Mouse (Mus musculus) urinary bladder, postnatal 0 days (tissue): Measurements from ENCODE around the gene Abhd6. TPM values are rescaled to one million over a fixed set of nuclear protein-coding genes. Genes with fewer than 3 reads are reported as not detected.

Source experiments
- polyA plus RNA-seq: library from polyadenylated mRNA; unstranded; fragments of >200 nt; fragmentation: Nextera tagmentation; extraction: Ambion mirVana; gene quantifications from 2 replicates; pipeline ENCODE4 v1.2.1, GENCODE M21; 2015

Gene Abhd6
- polyA plus RNA-seq, result 15.3 and 18.1 TPM in 2 replicates

DNA sequence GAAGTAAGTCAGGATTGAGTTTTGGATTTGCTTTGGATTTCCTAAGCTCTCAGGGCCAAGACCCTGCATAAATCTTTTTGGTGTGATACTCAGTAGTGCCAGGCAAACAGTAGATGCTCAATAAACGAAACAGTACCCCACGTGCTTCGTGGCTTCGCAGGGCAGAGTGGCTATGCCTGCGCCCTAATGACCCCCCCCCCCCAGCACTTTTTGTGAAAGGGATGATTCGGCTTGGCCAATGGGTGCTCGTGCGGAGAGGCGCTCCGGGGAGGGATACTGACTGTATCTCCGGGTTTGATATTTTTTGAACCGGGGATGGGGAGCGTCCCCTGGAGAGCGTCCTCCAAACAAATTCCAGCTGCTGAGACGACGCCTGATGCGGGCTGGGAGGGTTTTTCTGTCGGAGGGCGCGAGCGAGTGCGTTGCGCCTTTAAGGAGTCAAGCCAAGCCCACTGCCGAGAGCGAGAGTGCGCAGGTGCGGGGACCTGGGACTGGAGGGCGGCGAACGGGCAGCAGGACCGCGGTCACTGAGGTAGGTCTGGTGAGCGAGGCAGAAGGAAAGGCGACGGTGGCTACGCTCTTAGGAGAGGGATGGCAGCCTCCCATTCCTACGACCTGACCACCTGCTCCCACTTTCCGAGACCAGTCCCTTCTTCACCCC lies at the start of gene Abhd6:
Abhd6 (plus strand) TSS at position 471 of the 661 bp plus-strand sequence.

DNA sequence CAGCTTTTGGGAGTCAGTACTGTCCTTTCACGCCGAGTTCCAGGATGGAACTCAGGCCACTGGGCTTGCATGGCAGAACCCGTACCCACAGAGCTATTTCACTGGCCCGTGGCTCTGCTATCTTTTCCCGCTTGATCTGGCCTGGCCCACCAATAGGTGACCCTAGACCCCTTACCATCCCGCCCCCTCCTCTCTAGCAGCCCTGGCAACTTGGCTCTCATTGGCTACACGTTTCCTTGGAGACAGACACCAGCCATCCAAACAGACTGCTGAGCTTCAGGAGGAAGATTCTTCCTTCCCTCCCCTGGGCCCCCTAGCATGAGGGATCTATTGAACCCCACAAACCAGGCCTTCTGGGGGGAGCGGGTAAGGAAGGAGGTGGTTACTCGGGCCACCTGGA lies 45.7 kb upstream of the Abhd6 start, which contains the start of gene Gm45521:
Gm45521 (plus strand) TSS at position 240 of the 400 bp plus-strand sequence.

DNA sequence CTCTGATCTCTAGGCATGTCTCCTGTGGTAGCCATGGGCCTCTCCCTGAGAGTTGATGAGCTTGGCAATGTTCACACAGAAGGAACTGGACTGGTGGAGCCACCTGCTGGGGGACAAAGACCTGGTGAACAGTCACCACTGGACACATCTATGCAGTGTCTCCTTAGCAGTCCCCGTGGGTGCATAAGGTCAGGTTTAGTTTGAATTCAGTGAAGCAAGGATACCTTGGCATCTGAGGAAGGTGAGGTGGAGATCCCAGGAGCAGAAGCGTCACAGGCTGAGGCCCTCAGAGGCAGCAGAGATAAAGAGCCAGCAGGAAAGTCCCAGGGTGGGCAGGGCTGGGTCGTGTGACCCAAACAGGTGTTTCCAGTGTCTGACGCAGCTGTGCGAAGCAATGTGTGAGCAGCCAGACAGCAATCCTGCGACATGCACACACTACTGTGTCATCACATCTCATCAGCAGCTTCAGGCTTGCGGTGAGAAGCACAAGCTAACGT lies 8.4 kb upstream of the Abhd6 start, which contains the start of gene Dnase1l3:
Dnase1l3 (minus strand) TSS at position 303 of the 497 bp plus-strand sequence.

DNA sequence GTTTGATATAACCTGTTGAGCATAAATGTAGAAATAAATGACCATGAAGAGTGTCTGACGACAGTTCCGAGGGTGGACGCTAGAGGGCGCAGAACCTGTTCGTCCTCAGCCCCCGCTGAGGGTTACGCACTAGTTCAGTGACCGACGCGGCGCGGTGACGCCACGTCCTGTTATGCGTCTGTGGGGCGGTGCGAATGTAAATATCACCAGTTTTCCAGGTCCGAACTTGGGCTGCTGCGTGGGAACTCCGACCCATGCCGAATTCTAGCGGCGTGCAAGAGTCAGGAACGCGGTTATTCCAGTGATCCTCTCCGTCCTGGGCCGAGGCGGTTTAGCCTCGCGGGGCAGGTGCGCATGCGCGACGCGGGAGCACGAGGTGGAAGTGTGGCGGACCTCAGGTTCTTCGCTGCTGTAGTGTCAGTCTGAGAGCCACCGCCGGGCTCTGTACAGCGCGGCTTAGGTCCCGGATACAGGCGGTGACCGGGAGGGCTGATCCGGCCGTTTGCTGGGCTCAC lies 77.5 kb downstream of the Abhd6 start, which contains the start of gene Rpp14:
Rpp14 (plus strand) TSS at position 203 of the 515 bp plus-strand sequence.

DNA sequence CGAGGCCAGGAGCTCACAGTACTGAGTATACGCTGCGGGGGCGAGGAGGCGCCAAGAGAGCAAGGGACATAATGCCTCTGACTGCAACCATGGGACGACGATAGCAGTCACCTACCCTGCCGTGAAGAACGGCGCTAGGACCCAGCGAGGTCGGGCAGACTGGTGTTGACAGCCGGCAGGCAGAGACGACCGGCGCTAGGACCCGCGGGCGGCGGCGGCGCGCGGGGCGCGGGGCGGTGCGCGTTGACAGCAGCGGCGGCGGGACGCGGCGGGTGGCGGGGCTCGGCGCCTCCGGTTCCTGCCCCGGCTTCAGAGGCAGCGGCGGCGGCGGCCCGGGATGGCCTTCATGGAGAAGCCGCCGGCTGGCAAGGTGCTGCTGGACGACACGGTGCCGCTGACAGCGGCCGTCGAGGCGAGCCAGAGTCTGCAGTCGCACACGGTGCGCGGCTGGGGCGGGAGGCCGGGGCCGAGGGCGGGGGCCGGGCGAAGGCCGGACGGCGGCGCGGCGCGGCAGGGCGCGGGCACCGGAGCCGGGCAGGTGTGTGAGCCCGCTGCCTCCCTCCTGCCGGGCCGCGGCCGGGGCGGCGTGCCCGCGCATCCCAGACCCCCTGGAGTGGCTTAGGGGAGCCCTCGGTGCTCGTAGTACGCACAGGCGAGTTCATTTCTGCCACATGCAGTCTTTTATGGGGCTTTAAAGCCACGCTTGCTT lies 95.4 kb downstream of the Abhd6 start, which contains the start of gene Pxk:
Pxk (plus strand) TSS at position 234 of the 709 bp plus-strand sequence.

Other genes starting within 250 kb of the Abhd6 start
- gene Gm26661, start 211.3 kb upstream of the Abhd6 start, polyA plus RNA-seq, result not detected in 2 replicates
- 17.0 and 17.8 TPM in 2 replicates for gene Flnb, start 184.9 kb upstream of the Abhd6 start, polyA plus RNA-seq
- gene Gm45521, start 45.6 kb upstream of the Abhd6 start, polyA plus RNA-seq, result not detected in 2 replicates
- 1.2 TPM in 2 replicates for gene Dnase1l3, start 8.3 kb upstream of the Abhd6 start, polyA plus RNA-seq
- gene Rpp14, start 77.5 kb downstream of the Abhd6 start, polyA plus RNA-seq, result 42.7 and 43.7 TPM in 2 replicates
- 36.7 and 41.8 TPM in 2 replicates for gene Pxk, start 95.3 kb downstream of the Abhd6 start, polyA plus RNA-seq
- gene Pdhb, start 170.1 kb downstream of the Abhd6 start, polyA plus RNA-seq, result 135 and 141 TPM in 2 replicates
- 11.6 and 12.2 TPM in 2 replicates for gene Kctd6, start 211.2 kb downstream of the Abhd6 start, polyA plus RNA-seq